Mouse (Mus musculus): Measurements from ENCODE around the gene Dusp13.

Gene Dusp13

GRCm38 (mm10) chr14:21750881-21751542, at the start of gene Dusp13:
TSS of gene Dusp13 (minus strand) at chr14:21751181.
- peak; percentile 69 for DNase-seq (ENCODE audit: low spot score)

- no peak for DNase-seq (ENCODE audit: low spot score)
Observed at GRCm38 (mm10) chr14:21800641-21801040, 49.7 kb upstream of the Dusp13 start.

- DNase-seq (ENCODE audit: low spot score): no peak
Observed at GRCm38 (mm10) chr14:21792250-21792649, 41.3 kb upstream of the Dusp13 start.

GRCm38 (mm10) chr14:21791722-21792121, 40.7 kb upstream of the Dusp13 start:
- no peak for DNase-seq (ENCODE audit: low spot score)

GRCm38 (mm10) chr14:21790585-21791251, 39.7 kb upstream of the Dusp13 start:
- no peak for DNase-seq (ENCODE audit: low spot score)

- DNase-seq (ENCODE audit: low spot score): no peak
Observed at GRCm38 (mm10) chr14:21788121-21788520, 37.1 kb upstream of the Dusp13 start.

GRCm38 (mm10) chr14:21787374-21787773, 36.4 kb upstream of the Dusp13 start:
- no peak for DNase-seq (ENCODE audit: low spot score)

GRCm38 (mm10) chr14:21786500-21786899, 35.5 kb upstream of the Dusp13 start:
- no peak for DNase-seq (ENCODE audit: low spot score)

GRCm38 (mm10) chr14:21776201-21776600, 25.2 kb upstream of the Dusp13 start:
- no peak for DNase-seq (ENCODE audit: low spot score)

- no peak for DNase-seq (ENCODE audit: low spot score)
Observed at GRCm38 (mm10) chr14:21773946-21774345, 23.0 kb upstream of the Dusp13 start.

- no peak for DNase-seq (ENCODE audit: low spot score)
Observed at GRCm38 (mm10) chr14:21772506-21773281, 21.7 kb upstream of the Dusp13 start.

GRCm38 (mm10) chr14:21766398-21766958, 15.5 kb upstream of the Dusp13 start:
- no peak for DNase-seq (ENCODE audit: low spot score)

GRCm38 (mm10) chr14:21765754-21766397, 14.9 kb upstream of the Dusp13 start:
- no peak for DNase-seq (ENCODE audit: low spot score)

GRCm38 (mm10) chr14:21764646-21765045, 13.7 kb upstream of the Dusp13 start:
- DNase-seq (ENCODE audit: low spot score): no peak

- DNase-seq (ENCODE audit: low spot score): no peak
Observed at GRCm38 (mm10) chr14:21763736-21764135, 12.8 kb upstream of the Dusp13 start.

- DNase-seq (ENCODE audit: low spot score): no peak
Observed at GRCm38 (mm10) chr14:21761560-21761959, 10.6 kb upstream of the Dusp13 start.

- DNase-seq (ENCODE audit: low spot score): no peak
Observed at GRCm38 (mm10) chr14:21753367-21753766, 2.4 kb upstream of the Dusp13 start.

GRCm38 (mm10) chr14:21752411-21752810, 1.4 kb upstream of the Dusp13 start:
- DNase-seq (ENCODE audit: low spot score): no peak

- DNase-seq (ENCODE audit: low spot score): peak; percentile 85
Observed at GRCm38 (mm10) chr14:21750008-21750880, 737 bp downstream of the Dusp13 start, which contains the start of gene Samd8. TSS of gene Samd8 (plus strand) at chr14:21750531.

GRCm38 (mm10) chr14:21748142-21748870, 2.7 kb downstream of the Dusp13 start:
- peak; percentile 34 for DNase-seq (ENCODE audit: low spot score)
